Mouse (Mus musculus): Measurements from ENCODE around the gene Rps6ka3.

DNA sequence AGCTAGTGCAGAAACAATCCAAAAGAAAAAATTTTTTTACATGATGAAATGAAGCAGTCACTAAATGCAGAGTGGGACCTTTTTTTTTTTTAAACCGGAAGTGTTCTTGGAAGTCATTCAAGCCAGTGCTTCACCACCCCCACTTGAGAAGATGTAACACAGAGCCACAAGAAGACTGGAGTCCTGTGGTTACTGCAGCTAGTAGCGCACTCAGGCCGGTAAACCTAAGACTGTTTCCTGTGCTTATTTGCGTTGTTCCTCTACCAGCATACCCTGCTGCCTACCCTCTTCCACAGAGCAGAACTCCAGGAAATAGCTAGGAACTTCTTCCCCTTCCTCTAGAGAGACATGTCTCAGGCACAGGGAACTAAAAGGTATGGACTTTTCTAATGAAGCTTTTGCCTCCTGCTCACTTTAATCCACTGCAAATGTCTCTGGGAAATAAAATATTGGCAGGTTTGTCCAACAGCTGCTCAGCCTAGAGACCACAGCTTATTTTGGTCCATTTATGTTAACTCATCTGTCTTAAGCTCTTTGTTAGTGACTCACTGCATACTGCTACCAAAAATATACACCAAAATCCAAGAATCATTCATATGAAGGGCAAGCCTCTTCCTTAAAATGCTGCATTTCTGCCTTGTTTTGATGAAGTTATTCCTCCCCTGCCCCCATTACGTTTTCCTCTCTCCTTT lies 931 bp downstream of the Rps6ka3 start:
- no peak for TF ChIP-seq CTCF (IDR thresholded peaks at IDR 0.05; ENCODE audit: control insufficient read depth, insufficient read depth, insufficient replicate concordance, low read depth, low read length)
- TF ChIP-seq POLR2A (IDR thresholded peaks at IDR 0.05; ENCODE audit: control insufficient read depth, low read depth, low read length) = no peak
